Mouse (Mus musculus): ENCODE results near the gene Slc7a4. TPM values are rescaled to one million over a fixed set of nuclear protein-coding genes. Genes with fewer than 3 reads are reported as not detected.

Gene Slc7a4
- polyA plus RNA-seq (2017; shearing (Covaris generic)): 1 to 10 TPM; 1.1 to 2.2 TPM

GRCm38 (mm10) chr16:17583064-17583463 is at the start of gene Slc7a4:
TSS of gene Slc7a4 (minus strand) at chr16:17583214.

GRCm38 (mm10) chr16:17619198-17620105 is 36.4 kb upstream of the Slc7a4 start, which contains the start of gene Smpd4:
TSS of gene Smpd4 (plus strand) at chr16:17619354.

GRCm38 (mm10) chr16:17561751-17562208 is 21.2 kb downstream of the Slc7a4 start, which contains the start of gene P2rx6:
TSS of gene P2rx6 (plus strand) at chr16:17561885.

GRCm38 (mm10) chr16:17561128-17561750 is 21.8 kb downstream of the Slc7a4 start, which contains the start of gene Lrrc74b:
TSS of gene Lrrc74b (minus strand) at chr16:17561247.

GRCm38 (mm10) chr16:17530640-17531288 is 52.2 kb downstream of the Slc7a4 start, which contains the start of gene Thap7:
TSS of gene Thap7 (minus strand) at chr16:17531136.

Other genes starting within 250 kb of the Slc7a4 start
- gene Snap29, start 177.2 kb downstream of the Slc7a4 start, polyA plus RNA-seq (2017; shearing (Covaris generic)): 10 to 100 TPM; 19.2 to 20.7 TPM
- gene Pi4ka, start 176.9 kb downstream of the Slc7a4 start, polyA plus RNA-seq (2017; shearing (Covaris generic)): 10 to 100 TPM; 50.3 to 57.9 TPM
- 10 to 100 TPM; 55.7 to 70.5 TPM for gene Crkl, start 131.2 kb downstream of the Slc7a4 start, polyA plus RNA-seq (2017; shearing (Covaris generic))
- under 1 TPM in 1 of 2 experiments, not detected in 1; 0.20 TPM for gene Aifm3, start 93.6 kb downstream of the Slc7a4 start, polyA plus RNA-seq (2017; shearing (Covaris generic))
- 10 to 100 TPM; 39.4 to 49.2 TPM for gene Lztr1, start 74.5 kb downstream of the Slc7a4 start, polyA plus RNA-seq (2017; shearing (Covaris generic))
- 10 to 100 TPM; 65.5 to 75.9 TPM for gene Thap7, start 52.1 kb downstream of the Slc7a4 start, polyA plus RNA-seq (2017; shearing (Covaris generic))
- gene Lrrc74b, start 22.0 kb downstream of the Slc7a4 start, polyA plus RNA-seq (2017; shearing (Covaris generic)): under 1 TPM in 1 of 2 experiments, not detected in 1; 0.47 TPM
- not detected for gene P2rx6, start 21.3 kb downstream of the Slc7a4 start, polyA plus RNA-seq (2017; shearing (Covaris generic))
- gene Smpd4, start 36.1 kb upstream of the Slc7a4 start, polyA plus RNA-seq (2017; shearing (Covaris generic)): 10 to 100 TPM; 14.1 to 18.4 TPM
- under 1 TPM; 0.33 to 0.64 TPM for gene Ccdc74a, start 63.3 kb upstream of the Slc7a4 start, polyA plus RNA-seq (2017; shearing (Covaris generic))
- 100 to 1,000 TPM in 1 of 2 experiments, 10 to 100 TPM in 1; 90.2 to 128 TPM for gene Med15, start 149.7 kb upstream of the Slc7a4 start, polyA plus RNA-seq (2017; shearing (Covaris generic))
- 10 to 100 TPM; 11.1 to 14.1 TPM for gene Klhl22, start 176.4 kb upstream of the Slc7a4 start, polyA plus RNA-seq (2017; shearing (Covaris generic))
- under 1 TPM in 1 of 2 experiments, not detected in 1; 0.07 TPM for gene Scarf2, start 214.1 kb upstream of the Slc7a4 start, polyA plus RNA-seq (2017; shearing (Covaris generic))
- not detected for gene B830017H08Rik, start 249.9 kb upstream of the Slc7a4 start, polyA plus RNA-seq (2017; shearing (Covaris generic))